Mouse (Mus musculus) hindbrain, embryonic 12.5 days (tissue): Measurements from ENCODE around the gene Wdr48. TPM values are rescaled to one million over a fixed set of nuclear protein-coding genes. Genes with fewer than 3 reads are reported as not detected.

Source experiments
- ATAC-seq: fragments of 200-750 bp; cut with Nextera tagmentation; 2 replicates; pipeline ENCODE4 v1.8.0; 2017; ENCODE audit warnings: moderate TSS enrichment; ENCODE audit not compliant: low FRiP score
- H3K27ac ChIP-seq: fragments of 300-500 bp; sonication (generic); 2 replicates; pipeline ENCODE4 v1.5.1; 2016; ENCODE audit warnings: mild to moderate bottlenecking
- H3K27me3 ChIP-seq: fragments of 300-500 bp; sonication (generic); 2 replicates; pipeline ENCODE4 v1.6.1; 2016; ENCODE audit warnings: mild to moderate bottlenecking
- H3K36me3 ChIP-seq: fragments of 300-500 bp; sonication (generic); 2 replicates; pipeline ENCODE4 v1.6.1; 2016; ENCODE audit warnings: mild to moderate bottlenecking
- H3K4me1 ChIP-seq: fragments of 300-500 bp; sonication (generic); 2 replicates; pipeline ENCODE4 v1.6.1; 2016
- H3K4me2 ChIP-seq: fragments of 300-500 bp; sonication (generic); replicated peaks from 2 replicates; pipeline ENCODE4 v1.6.1; 2016; ENCODE audit warnings: mild to moderate bottlenecking
- H3K4me3 ChIP-seq: fragments of 300-500 bp; sonication (generic); 2 replicates; pipeline ENCODE4 v1.5.1; 2016; ENCODE audit warnings: mild to moderate bottlenecking
- H3K9ac ChIP-seq: fragments of 300-500 bp; sonication (generic); 2 replicates; pipeline ENCODE4 v1.6.1; 2016; ENCODE audit warnings: mild to moderate bottlenecking, moderate library complexity
- H3K9me3 ChIP-seq: fragments of 300-500 bp; sonication (generic); replicated peaks from 2 replicates; pipeline ENCODE4 v1.6.1; 2016; ENCODE audit warnings: mild to moderate bottlenecking
- WGBS: fragments of 180-500 bp; shearing (Covaris S2); methylation state at CpG from one replicate; pipeline ENCODE4 v1.1.7; 2016; 5-methylcytosine and 5-hydroxymethylcytosine counted together
- polyA plus RNA-seq: library from polyadenylated mRNA; unstranded; fragments of >200 nt; fragmentation: Nextera tagmentation; extraction: Ambion mirVana; gene quantifications from 2 replicates; pipeline ENCODE4 v1.2.1, GENCODE M21; 2016

Gene Wdr48
- polyA plus RNA-seq, 1 experiment from 2014 or later = 72.4 TPM

DNA sequence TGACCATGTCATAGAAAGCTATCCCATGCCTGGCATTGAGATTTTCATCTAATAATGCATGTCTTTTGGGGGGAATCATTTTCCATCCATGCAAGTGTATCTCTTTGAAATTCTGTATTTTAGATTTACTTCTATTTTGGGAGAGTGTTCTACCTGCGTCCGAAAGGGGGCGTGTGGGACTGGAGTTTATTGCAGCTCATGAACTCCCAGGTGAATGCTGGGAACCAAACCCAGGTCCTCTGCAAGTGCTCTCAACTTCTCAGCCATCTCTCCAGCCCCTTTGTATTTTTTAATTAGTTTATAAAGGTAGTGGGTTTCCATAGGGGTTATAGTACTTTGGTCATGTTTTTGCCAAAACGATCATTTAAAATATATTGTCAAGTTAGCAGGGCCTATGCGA lies 797 bp upstream of the Wdr48 start:
- Histone ChIP-seq H3K4me2 (peak overlapping the region; percentile 87; the same call in 1 of the 2 replicates), H3K9ac (no peak overlapping the region), H3K9me3 (no peaks in the 10 kb centered on the region), H3K27me3 (peaks cover 4% of the 10 kb centered on the region), H3K4me3 (no peak overlapping the region), H3K4me1 (peaks cover 19% of the 10 kb centered on the region), H3K27ac (peak overlapping the region; percentile 85; the same call in 1 of the 2 replicates), H3K36me3 (no peaks in the 10 kb centered on the region)
- no peak for ATAC-seq
- 90% methylated on average over 5 of the region's 5 CpGs for WGBS

- Histone ChIP-seq H3K9ac (peak overlapping the region; percentile 93), H3K27ac (peak overlapping the region; percentile 85), H3K27me3 (peaks cover 4% of the 10 kb centered on the region), H3K9me3 (no peaks in the 10 kb centered on the region), H3K36me3 (no peaks in the 10 kb centered on the region), H3K4me2 (peak overlapping the region; percentile 87), H3K4me3 (peak overlapping the region; percentile 100), H3K4me1 (peaks cover 13% of the 10 kb centered on the region)
- 2% methylated on average over 58 of the region's 71 CpGs for WGBS
- ATAC-seq = peak; percentile 71
Observed at GRCm38 (mm10) chr9:119895040-119895721, 503 bp downstream of the Wdr48 start.

DNA sequence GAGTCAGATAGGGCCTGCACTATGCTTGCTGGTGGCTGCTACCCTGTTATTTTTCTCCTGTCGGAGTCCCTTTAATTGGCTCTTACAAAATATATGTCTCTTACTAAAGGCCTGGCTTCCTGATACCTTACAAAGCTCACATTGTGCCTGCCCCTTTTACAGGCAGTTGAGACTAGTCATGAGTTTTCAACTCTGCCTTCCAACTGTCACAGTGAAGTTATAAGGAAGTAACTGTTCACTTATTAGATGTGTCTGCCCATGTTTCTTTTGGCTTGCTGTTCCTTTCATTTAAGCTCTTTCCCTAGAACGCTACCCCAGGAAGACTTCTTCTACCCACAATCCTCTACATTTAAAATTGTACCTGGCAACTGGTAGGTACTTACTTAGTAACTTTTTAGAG lies 4.8 kb downstream of the Wdr48 start:
- Histone ChIP-seq H3K4me3 (no peak overlapping the region), H3K9ac (no peak overlapping the region), H3K27me3 (no peaks in the 10 kb centered on the region), H3K4me1 (peaks cover 13% of the 10 kb centered on the region), H3K4me2 (no peak overlapping the region), H3K36me3 (peaks cover 19% of the 10 kb centered on the region), H3K27ac (no peak overlapping the region), H3K9me3 (no peaks in the 10 kb centered on the region)
- ATAC-seq = no peak
- 100% methylated on average over 2 of the region's 2 CpGs for WGBS

DNA sequence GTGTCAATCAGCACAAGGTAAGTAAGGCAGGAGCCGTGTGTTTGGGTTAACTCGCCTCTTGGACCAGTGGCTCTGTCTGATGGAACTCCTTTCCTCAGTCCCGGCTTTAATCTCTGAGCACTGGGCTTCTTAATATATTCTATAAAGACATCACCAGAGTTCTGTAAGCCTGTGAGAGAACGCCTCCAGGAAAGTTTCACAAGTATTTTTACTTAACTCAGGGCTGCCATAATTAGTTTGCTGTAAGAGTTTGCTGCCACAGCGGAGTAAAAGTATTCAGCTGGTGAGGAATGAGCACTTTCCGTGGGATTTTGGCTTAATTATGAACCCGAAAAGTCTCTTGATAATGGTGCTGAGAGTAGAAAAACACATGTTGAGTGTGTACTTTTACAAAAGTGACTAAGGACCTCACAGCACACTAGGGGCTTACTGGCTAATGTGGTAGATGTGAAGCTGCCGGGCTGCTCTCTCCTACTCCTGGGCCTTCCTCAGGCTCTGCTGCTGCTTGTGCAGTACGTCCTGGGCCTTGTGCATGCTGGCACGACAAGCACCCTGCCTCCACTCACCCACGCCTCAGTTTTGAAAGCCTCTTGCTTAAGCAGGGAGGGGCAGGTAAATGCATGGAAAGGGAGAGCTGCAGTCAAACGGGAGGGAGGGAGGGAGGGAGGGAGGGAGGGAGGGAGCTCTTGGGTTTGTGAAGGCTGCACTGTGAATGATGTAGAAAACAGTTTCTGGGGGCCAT lies 7.9 kb downstream of the Wdr48 start:
- Histone ChIP-seq H3K4me2 (no peak overlapping the region), H3K4me1 (no peaks in the 10 kb centered on the region), H3K9me3 (no peaks in the 10 kb centered on the region), H3K27ac (no peak overlapping the region), H3K27me3 (no peaks in the 10 kb centered on the region), H3K36me3 (peaks cover 47% of the 10 kb centered on the region), H3K9ac (no peak overlapping the region), H3K4me3 (no peak overlapping the region)
- no peak for ATAC-seq
- WGBS = 95% methylated on average over 11 of the region's 12 CpGs

- Histone ChIP-seq H3K4me2 (no peak overlapping the region), H3K27ac (no peak overlapping the region), H3K27me3 (no peaks in the 10 kb centered on the region), H3K9ac (no peak overlapping the region), H3K4me1 (no peaks in the 10 kb centered on the region), H3K9me3 (no peaks in the 10 kb centered on the region), H3K4me3 (no peak overlapping the region), H3K36me3 (peaks cover 90% of the 10 kb centered on the region)
- no peak for ATAC-seq
- 97% methylated on average over 3 of the region's 3 CpGs for WGBS
Observed at GRCm38 (mm10) chr9:119908708-119909107, 14.0 kb downstream of the Wdr48 start.

- no peak for ATAC-seq
Observed at GRCm38 (mm10) chr9:119909931-119910330, 15.3 kb downstream of the Wdr48 start.

DNA sequence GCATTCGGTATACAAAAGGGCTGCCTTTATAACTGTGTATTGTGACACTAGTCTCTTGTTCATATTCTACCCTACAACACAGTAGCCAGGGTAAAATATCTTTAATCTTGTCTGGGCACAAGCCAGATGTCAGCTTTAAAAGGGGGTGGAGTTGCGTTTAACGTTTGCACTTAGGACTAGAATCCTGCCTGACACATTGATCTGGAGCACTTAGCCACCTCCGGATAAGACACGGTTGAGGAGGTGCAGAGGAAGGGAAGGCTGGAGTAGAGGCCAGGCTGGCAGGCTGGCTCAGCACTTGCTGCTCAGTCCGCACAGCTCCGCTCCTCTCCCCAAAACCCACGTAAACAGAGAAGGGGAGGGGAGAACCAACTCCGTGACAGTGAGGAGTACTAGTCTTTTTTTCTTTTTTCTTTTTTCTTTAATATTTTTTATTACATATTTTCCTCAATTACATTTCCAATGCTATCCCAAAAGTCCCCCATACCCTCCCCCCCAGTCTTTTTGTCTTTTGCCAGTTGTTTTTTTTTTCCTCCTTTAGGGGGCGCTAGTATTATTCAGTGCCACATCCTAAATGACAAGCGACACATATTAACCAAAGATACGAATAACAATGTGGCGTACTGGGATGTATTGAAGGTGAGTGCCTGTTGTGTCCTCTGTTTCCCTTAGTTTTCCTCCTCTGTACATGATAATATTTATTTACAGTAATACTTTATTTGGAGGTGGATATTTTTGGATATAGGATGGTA lies 18.6 kb downstream of the Wdr48 start:
- H3K9me3 ChIP-seq = no peaks in the 10 kb centered on the region
- H3K27ac ChIP-seq = no peak overlapping the region
- no peak overlapping the region for H3K4me3 ChIP-seq
- no peaks in the 10 kb centered on the region for H3K27me3 ChIP-seq
- H3K4me2 ChIP-seq = no peak overlapping the region
- WGBS = 83% methylated on average over 13 of the region's 13 CpGs
- ATAC-seq = no peak
- no peaks in the 10 kb centered on the region for H3K4me1 ChIP-seq
- no peak overlapping the region for H3K9ac ChIP-seq
- peaks cover 88% of the 10 kb centered on the region for H3K36me3 ChIP-seq

More at GRCm38 (mm10) chr9:119909931-119910330, 15.3 kb downstream of the Wdr48 start:
- no peak overlapping the region for H3K27ac ChIP-seq
- no peaks in the 10 kb centered on the region for H3K4me1 ChIP-seq
- H3K4me2 ChIP-seq = no peak overlapping the region
- peaks cover 91% of the 10 kb centered on the region for H3K36me3 ChIP-seq
- H3K9ac ChIP-seq = no peak overlapping the region
- H3K27me3 ChIP-seq = no peaks in the 10 kb centered on the region
- WGBS = 94% methylated on average over 3 of the region's 3 CpGs
- no peak overlapping the region for H3K4me3 ChIP-seq
- no peaks in the 10 kb centered on the region for H3K9me3 ChIP-seq

GRCm38 (mm10) chr9:119919858-119920257 lies 25.2 kb downstream of the Wdr48 start:
- 100% methylated on average over 1 of the region's 1 CpGs for WGBS
- Histone ChIP-seq H3K36me3 (peaks cover 89% of the 10 kb centered on the region), H3K4me1 (no peaks in the 10 kb centered on the region), H3K4me2 (no peak overlapping the region), H3K4me3 (no peak overlapping the region), H3K9ac (no peak overlapping the region), H3K27ac (no peak overlapping the region), H3K27me3 (no peaks in the 10 kb centered on the region), H3K9me3 (no peaks in the 10 kb centered on the region)
- no peak for ATAC-seq

DNA sequence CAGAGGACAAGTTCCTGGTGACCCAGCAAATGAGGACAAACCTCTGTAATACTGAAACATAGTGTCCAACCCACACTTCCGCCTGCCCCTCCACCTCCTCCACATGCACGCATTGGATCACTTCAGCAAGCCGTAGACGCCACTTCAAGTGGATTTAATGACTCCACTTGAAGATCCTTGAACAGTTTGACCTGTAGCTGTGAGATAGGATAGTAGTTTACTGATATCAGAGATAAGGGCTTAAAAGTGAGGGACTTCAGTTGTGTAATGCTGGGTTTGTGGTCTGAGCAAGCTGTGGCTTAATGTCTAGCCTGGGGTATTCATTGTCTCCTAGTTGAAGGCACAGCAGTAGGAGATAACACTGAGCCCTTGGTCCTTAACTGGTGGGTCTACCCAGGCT lies 28.8 kb downstream of the Wdr48 start:
- no peak for ATAC-seq
- peaks cover 94% of the 10 kb centered on the region for H3K36me3 ChIP-seq
- no peaks in the 10 kb centered on the region for H3K4me1 ChIP-seq
- no peaks in the 10 kb centered on the region for H3K27me3 ChIP-seq
- no peak overlapping the region for H3K27ac ChIP-seq
- H3K4me2 ChIP-seq = no peak overlapping the region
- H3K4me3 ChIP-seq = no peak overlapping the region
- no peaks in the 10 kb centered on the region for H3K9me3 ChIP-seq
- no peak overlapping the region for H3K9ac ChIP-seq
- WGBS = 97% methylated on average over 4 of the region's 4 CpGs

DNA sequence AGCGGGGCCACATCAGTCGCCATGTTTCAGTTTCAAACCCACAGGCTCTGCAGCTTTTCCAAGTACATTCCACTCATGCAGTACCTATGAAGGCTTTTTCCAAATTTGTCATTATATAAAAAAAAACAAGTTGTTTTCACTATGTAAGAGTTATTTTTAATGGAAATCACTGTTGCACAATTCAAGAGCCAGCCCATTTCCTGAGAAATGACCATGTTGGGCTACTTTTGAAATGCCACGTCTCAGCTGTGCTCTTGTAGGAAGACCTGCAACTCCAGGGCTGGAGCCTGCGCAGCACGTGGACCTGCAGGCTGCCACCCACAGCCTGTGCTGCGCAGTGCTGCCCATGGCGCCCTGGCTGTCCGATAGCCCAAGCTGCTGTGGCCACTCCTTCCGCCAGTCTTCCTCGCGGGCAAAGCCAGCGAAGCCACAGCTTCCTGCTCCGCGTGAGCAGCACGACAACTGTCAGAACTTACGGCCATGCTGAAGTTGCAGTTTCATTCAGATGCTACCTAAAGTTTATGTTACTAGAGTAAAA lies 30.5 kb downstream of the Wdr48 start:
- H3K4me2 ChIP-seq = no peak overlapping the region
- H3K4me1 ChIP-seq = no peaks in the 10 kb centered on the region
- no peak overlapping the region for H3K27ac ChIP-seq
- 91% methylated on average over 16 of the region's 16 CpGs for WGBS
- H3K27me3 ChIP-seq = no peaks in the 10 kb centered on the region
- no peaks in the 10 kb centered on the region for H3K9me3 ChIP-seq
- no peak for ATAC-seq
- H3K9ac ChIP-seq = no peak overlapping the region
- H3K36me3 ChIP-seq = peaks cover 94% of the 10 kb centered on the region
- H3K4me3 ChIP-seq = no peak overlapping the region

- Histone ChIP-seq H3K4me1 (no peaks in the 10 kb centered on the region), H3K36me3 (peaks cover 94% of the 10 kb centered on the region), H3K4me2 (no peak overlapping the region), H3K27me3 (no peaks in the 10 kb centered on the region), H3K9me3 (no peaks in the 10 kb centered on the region), H3K27ac (no peak overlapping the region), H3K9ac (no peak overlapping the region), H3K4me3 (no peak overlapping the region)
- ATAC-seq = no peak
- 86% methylated on average over 8 of the region's 8 CpGs for WGBS
Observed at GRCm38 (mm10) chr9:119925729-119926128, 31.1 kb downstream of the Wdr48 start.

- WGBS = 78% methylated on average over 5 of the region's 5 CpGs
- H3K36me3 ChIP-seq = peaks cover 93% of the 10 kb centered on the region
- H3K27me3 ChIP-seq = no peaks in the 10 kb centered on the region
- H3K9me3 ChIP-seq = no peaks in the 10 kb centered on the region
- no peak overlapping the region for H3K27ac ChIP-seq
- no peak overlapping the region for H3K9ac ChIP-seq
- ATAC-seq = no peak
- H3K4me2 ChIP-seq = no peak overlapping the region
- no peaks in the 10 kb centered on the region for H3K4me1 ChIP-seq
- H3K4me3 ChIP-seq = no peak overlapping the region
Observed at GRCm38 (mm10) chr9:119926497-119926896, 31.8 kb downstream of the Wdr48 start.
